Mouse (Mus musculus) hindlimb bud, embryonic 11.5 days (tissue): Measurements from ENCODE around the gene Rab3il1.

Experiments used
- DNase-seq: peaks from one replicate; pipeline ENCODE4 v3.0.0-alpha.2; 2012; ENCODE audit warnings: low read depth, low spot score; ENCODE audit errors: extremely low spot score

Gene Rab3il1

DNA sequence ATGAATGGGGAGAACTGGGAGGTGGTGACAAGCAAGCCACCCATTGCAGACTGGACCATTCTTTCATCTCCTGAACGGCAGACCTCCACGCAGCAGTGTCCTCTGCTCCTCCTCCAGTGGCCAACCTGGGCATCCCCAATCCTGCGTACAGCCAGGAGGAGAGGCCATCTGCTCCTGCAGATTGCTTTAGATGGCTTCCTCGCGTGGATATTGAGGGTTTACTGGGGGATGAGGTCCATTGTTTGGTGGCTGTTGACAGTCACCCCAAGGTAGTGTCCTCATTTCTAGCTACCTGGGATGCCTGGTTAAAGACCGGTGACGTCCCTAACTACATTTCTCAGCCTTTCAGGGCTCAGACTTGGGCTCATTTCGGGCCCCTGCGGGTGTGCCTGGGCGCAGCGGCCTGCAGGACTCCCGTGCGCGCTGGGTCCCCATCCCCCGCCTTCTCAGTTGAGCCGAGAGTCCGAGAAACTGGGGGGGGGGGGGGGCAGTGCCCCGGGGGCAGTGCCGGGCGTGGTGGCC is 39.5 kb downstream of the Rab3il1 start:
- DNase-seq = no peak

DNA sequence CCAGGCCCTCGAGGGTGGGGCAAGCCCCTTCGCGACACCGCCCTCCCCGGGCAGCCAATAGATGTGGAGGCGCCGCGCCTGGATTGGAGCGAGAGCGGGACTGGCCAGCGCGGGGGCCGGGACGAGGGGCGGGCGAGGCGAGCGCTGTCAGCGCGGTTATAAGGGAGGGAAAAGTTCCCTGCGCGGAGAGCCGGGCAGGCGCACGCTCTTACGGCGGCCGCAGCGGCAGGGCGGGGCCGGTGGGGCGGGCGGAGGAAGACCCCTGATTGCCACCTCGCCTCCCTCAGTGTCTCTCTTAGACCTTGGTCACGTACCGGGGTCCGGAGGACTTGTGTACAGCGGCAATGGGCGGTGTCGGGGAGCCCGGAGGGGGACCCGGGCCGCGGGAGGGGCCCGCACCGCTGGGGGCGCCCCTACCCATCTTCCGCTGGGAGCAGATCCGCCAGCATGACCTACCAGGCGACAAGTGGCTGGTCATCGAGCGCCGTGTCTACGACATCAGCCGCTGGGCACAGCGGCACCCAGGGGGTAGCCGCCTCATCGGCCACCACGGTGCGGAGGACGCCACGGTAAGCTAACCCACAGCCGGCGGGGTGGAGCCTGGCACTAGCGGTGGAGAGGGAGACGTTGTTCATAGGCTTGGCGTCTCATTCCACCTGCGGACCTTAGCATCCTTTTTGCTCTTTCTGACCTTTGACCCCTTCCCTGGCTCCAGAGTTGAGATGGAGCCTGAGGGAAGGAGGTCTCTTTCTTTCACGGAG is 40.1 kb downstream of the Rab3il1 start, which contains the start of gene Fads3:
Fads3 (plus strand) TSS at position 182 of the 761 bp plus-strand sequence.
- no peak for DNase-seq

- no peak for DNase-seq
Measured at GRCm38 (mm10) chr19:10042232-10042631, 40.8 kb downstream of the Rab3il1 start.

GRCm38 (mm10) chr19:10042816-10043215 is 41.3 kb downstream of the Rab3il1 start:
- no peak for DNase-seq

DNA sequence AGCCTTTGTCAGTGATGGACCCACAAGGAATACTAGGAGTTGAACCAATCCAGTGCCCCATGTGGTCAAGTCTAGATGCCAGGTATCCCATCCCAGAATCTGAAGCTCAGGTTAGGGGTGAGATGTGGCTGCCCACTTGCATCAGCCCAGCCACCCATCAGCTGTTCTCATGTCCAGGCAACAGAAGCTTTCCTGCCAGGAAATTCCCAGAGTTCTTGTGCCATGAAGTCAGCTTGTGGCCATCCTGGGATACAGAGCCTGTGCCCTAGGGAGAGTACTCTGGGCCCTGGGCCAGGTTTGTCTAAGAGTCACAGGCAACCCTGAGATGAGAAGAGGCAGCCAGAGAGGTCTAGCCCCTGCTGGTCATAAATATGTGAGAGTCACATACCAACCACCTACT is 42.2 kb downstream of the Rab3il1 start:
- DNase-seq = no peak

DNA sequence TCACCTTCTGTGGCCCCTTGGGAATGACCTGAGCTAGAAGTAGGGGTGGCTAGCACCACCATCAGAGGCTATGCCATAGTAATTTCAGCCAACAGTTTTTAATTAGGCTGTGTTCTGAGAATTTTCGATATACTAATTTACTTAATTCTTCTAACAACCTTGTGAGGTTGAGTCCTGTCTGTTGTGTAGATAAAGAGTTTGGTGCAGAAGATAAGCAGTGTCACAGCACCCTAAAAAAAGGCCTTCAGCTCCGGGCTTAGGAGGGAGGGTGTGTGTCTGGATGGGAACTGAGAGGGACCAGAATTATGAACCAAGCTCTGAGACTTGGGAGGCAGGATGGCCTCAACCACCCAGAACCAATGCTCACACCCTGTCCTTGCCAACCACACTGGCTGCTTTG is 44.2 kb downstream of the Rab3il1 start:
- DNase-seq = no peak

- DNase-seq = no peak
Measured at GRCm38 (mm10) chr19:10046346-10046745, 44.9 kb downstream of the Rab3il1 start.

GRCm38 (mm10) chr19:10046983-10047382 is 45.5 kb downstream of the Rab3il1 start:
- DNase-seq = no peak

- no peak for DNase-seq
Measured at GRCm38 (mm10) chr19:10049533-10049932, 48.1 kb downstream of the Rab3il1 start.

DNA sequence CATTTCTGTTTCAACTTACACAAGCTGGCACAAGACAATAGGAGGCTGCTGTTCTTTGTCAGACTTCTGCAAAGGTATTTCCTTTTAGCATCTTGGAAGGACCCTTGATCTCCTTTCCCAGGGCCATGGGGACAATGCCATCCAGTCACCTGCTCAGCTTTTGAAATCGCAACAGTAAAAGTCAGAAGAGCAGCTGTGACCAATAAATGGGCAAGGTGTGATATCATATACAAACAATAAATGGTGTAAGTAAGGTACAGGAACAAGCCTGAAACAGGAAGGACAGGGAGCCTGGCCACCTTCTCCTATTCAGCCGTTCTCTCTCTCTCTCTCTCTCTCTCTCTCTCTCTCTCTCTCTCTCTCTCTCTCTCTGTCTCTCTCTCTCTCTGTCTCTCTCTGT is 49.0 kb downstream of the Rab3il1 start:
- DNase-seq = no peak

GRCm38 (mm10) chr19:10052698-10053097 is 51.2 kb downstream of the Rab3il1 start:
- no peak for DNase-seq

- no peak for DNase-seq
Measured at GRCm38 (mm10) chr19:10053692-10054260, 52.3 kb downstream of the Rab3il1 start.

DNA sequence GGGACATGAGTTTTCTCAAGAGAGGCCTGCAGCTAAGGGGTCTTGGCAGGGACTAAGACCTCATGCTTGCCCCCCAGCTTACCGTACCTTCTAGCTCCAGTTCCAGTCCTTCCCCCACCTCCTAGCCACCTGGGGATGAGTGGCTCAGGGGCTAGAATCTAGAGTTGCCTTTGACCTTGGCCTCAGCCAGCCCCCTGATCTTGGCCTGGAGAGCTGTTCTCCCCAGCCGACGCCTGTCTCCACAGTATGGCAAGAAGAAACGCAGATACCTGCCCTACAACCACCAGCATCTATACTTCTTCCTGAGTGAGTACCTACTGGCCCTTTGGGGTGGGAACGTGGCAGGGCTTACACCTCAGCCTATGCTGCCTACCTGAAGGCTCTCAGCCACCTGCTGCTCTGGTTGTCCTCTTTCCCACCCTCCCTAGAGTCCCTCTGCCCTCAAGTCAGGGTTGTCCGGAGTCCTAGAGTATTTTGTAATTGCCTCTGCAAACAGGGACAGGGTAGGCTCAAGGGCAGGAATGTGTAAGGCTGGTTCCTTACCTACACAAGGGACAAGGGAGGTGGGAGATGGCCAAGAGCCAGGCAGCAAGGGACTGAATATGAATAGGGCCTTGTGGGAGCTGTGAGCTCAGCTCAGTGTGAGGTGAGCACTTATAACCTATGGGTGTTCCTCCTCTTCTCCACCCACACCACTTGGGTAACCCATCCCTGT is 53.0 kb downstream of the Rab3il1 start:
- no peak for DNase-seq

DNA sequence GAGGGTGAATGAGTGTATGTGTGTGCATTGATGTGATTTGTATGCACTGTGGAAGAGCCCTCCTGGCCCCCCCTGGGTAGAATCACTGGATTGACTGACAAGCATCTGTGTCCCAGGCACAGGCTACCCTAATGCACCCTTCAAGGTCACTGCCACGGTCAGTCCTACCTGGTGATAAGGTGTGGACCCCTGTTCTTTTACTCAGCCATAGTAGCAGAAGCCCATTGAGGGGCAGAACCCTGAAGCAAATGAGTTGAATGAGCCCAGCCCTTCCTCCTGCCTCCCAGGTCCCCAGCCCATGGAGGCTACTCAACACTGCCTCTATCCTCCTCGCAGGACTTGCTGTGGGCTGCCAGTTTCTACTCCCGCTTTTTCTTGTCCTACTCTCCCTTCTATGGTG is 53.8 kb downstream of the Rab3il1 start:
- no peak for DNase-seq

DNA sequence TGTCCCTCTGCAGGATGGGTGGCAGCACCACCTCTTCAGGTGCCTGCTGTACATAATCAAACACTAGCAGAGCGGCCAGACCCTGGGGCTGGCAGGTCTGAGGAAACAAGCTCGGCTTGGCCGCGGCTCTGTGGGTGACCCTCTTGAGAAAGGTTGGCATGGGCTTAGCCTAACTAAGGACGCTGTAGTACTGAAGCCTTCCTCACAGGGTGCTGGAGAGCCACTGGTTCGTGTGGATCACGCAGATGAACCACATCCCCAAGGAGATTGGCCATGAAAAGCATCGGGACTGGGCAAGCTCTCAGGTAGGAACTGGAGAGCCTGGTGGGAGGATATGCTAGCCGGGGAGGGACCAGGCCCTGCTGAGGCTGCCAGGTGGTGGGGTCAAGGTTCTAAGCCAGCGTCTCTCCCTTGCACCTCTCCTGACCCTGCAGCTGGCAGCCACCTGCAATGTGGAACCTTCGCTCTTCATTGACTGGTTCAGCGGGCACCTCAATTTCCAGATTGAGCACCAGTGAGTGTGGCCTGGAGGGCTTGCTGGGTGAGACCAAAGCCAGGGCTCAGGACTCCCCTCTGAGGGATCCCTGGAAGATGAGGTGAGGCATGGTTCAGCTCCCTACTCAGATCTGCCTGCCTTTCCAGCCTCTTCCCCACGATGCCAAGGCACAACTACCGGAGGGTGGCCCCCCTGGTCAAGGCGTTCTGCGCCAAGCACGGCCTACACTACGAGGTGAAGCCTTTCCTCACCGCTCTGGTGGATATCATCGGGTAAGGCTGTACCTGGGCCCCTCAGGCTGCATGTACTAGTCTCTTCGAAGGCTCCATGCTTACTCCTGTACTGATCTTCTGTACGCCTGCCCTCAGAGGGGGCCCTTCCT is 54.6 kb downstream of the Rab3il1 start:
- DNase-seq = no peak

- no peak for DNase-seq
Measured at GRCm38 (mm10) chr19:10056686-10057085, 55.2 kb downstream of the Rab3il1 start.

GRCm38 (mm10) chr19:10057486-10058351 is 56.2 kb downstream of the Rab3il1 start:
- no peak for DNase-seq

DNA sequence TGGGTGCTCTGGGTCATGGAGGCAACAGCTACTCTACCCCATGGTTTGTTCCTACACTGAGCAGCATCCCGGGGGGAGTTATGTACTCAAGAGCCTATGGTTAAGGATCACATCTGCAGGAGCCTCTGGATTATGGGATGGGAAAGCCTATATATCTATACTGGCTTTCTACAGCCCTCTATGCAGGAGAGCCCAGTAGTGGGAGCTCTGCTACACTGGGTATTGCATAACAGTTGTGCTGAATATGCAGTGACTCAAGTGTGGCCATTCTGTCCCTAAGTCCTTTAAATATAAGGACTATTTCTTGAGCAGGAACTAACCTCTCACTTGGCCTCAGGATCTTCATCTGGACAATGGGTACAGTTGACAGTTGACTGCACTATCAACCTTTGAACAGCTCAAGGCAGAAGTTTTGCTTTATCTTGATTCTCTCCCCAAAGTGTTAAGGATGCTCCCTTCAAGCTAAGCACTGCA is 56.9 kb downstream of the Rab3il1 start:
- DNase-seq = no peak

- DNase-seq = no peak
Measured at GRCm38 (mm10) chr19:10058876-10059427, 57.5 kb downstream of the Rab3il1 start.
